In the genomic region with DNA sequence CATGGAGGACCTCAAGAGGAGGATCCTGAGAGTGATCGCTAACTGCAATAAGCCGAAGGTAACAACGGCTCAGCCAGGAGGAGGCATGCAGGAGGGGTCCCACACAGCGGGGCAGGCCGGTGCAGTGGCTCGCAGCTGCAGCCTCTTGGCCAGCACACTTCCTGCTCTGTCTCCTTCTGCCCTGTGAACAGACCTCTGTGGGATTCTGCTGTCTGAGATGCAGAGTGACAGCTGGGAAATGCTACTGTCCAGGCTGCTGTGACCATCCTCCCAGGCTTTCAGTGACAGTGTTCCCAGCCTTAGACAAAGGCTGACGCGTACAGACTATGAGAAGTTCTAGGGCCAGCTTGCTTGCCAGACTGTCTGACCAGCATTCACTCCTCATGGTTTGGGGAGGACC, we compare ENCODE assay signal across 12 mouse cellular contexts.
"Had no signal": no experiment of that assay in that cellular context is flagged by ENCODE, and none has a peak within 500 bp of the region (broad histone marks: within the 10 kb centered on the region; RNA-seq: fewer than 3 reads in every experiment).

No protein-coding gene starts in this region.

- H3K4me2 ChIP-seq: liver, embryonic 13.5 days; midbrain, embryonic 13.5 days had no signal

- H3K4me3 ChIP-seq: liver, embryonic 13.5 days; midbrain, embryonic 13.5 days had no signal

- H3K9ac ChIP-seq: liver, embryonic 13.5 days; liver, postnatal 0 days; midbrain, embryonic 13.5 days had no signal

- DNase-seq: kidney, adult 8-10 months; kidney, postnatal 36 days; liver; liver, embryonic 13.5 days; liver, postnatal 0 days; lung, postnatal 10 days; thymus, postnatal 4 days had no signal

- H3K9me3 ChIP-seq: liver, embryonic 13.5 days; midbrain, embryonic 13.5 days had no signal

- H3K27me3 ChIP-seq: liver, embryonic 13.5 days; midbrain, embryonic 13.5 days had no signal

- H3K27ac ChIP-seq: kidney, postnatal 0 days; liver, embryonic 13.5 days; macrophage; midbrain, embryonic 13.5 days; stomach, postnatal 0 days had no signal

- ATAC-seq: intestine, embryonic 16.5 days; liver, postnatal 0 days; midbrain, embryonic 13.5 days had no signal

- H3K4me1 ChIP-seq: liver, embryonic 13.5 days; midbrain, embryonic 13.5 days had no signal
